Mouse (Mus musculus) ovary, adult 18-20 months (tissue): ENCODE data around the gene Snx5.

Experiments used
- DNase-seq: peaks from one replicate; pipeline ENCODE4 v3.0.0; 2022; ENCODE audit warnings: low spot score, mixed read lengths

The Snx5 gene

GRCm38 (mm10) chr2:144267004-144267730, 3.5 kb downstream of the Snx5 start:
- no peak for DNase-seq

DNA sequence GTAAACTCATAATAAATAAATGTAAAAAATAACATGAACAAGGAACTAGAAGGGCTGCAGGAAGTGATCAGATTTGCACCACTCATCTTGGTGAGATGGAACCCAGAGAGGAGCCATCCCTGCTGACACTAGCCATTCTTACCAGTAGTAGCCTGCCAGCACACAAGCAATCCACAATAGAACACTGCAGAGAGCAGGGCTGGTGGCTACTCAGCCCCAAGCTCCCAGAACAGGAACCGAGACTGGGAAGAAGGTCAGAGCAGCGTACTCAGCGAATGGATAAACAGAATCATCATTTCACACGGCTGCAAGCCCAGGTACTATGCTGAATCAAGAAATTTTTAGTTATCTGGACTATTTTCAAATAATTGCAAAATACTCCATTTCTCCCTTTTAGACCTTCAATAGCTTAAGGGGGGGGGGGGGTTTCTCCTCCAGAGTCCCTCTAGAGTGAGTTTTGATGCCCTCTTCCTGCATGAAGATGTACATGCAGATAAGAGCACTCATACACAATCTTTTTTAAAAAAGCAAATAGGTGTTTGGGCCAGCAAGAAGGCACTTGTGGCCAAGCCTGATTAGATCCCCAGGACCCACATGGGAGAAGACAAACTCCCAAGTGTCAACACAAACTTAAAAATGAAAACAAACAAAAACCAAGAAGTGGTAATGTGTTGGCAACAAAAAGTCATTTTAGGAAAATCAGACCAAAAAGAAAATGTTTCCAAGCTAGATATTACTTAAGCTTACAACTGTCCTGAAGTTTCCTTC, 4.6 kb downstream of the Snx5 start:
- DNase-seq, result no peak

GRCm38 (mm10) chr2:144265120-144265488, 5.6 kb downstream of the Snx5 start:
- no peak for DNase-seq

GRCm38 (mm10) chr2:144264398-144265119, 6.1 kb downstream of the Snx5 start:
- DNase-seq, result no peak

DNA sequence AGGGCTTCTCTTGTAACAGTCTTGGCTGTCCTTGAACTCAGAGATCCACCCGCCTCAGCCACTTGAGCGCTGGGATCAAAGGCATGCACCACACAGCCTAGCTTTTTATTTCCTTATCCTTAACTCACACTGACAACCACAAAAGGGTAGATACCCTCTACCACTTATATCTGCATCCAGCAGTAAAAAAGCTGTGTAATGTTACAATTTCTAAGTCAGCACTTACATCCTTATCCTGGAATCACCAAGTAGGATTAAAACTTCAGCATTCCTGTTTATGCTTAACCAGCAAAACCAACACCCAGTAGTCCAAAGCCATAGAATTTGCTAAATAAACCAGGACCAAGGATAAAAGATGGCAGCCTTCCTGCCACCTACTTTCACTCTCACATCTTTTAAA, 7.9 kb downstream of the Snx5 start:
- no peak for DNase-seq

GRCm38 (mm10) chr2:144250111-144250510, 20.6 kb downstream of the Snx5 start:
- DNase-seq, result no peak

GRCm38 (mm10) chr2:144248613-144249376, 21.9 kb downstream of the Snx5 start:
- DNase-seq, result no peak

- no peak for DNase-seq
Observed at GRCm38 (mm10) chr2:144247337-144247978, 23.2 kb downstream of the Snx5 start.

- DNase-seq, result no peak
Observed at GRCm38 (mm10) chr2:144246270-144246669, 24.4 kb downstream of the Snx5 start.

DNA sequence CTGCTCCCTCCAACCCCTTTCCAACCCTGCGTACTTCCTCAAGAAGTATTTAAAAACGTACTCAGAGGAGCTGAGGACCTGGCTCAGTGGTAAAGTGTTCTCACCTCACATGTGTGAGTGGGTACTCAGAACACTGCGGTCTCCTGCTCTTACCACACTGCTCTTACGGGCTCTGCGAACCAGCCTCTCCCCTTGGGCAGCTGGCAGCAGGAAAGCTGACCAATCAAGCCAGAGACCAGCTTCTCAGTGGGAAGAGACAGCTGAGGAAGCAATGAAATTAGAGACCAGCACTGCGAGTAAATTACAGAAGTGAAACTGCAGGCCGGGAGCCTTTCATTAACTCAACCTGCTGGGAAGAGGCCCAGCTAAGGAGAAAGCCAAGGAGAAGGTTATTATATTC, 25.2 kb downstream of the Snx5 start:
- no peak for DNase-seq

DNA sequence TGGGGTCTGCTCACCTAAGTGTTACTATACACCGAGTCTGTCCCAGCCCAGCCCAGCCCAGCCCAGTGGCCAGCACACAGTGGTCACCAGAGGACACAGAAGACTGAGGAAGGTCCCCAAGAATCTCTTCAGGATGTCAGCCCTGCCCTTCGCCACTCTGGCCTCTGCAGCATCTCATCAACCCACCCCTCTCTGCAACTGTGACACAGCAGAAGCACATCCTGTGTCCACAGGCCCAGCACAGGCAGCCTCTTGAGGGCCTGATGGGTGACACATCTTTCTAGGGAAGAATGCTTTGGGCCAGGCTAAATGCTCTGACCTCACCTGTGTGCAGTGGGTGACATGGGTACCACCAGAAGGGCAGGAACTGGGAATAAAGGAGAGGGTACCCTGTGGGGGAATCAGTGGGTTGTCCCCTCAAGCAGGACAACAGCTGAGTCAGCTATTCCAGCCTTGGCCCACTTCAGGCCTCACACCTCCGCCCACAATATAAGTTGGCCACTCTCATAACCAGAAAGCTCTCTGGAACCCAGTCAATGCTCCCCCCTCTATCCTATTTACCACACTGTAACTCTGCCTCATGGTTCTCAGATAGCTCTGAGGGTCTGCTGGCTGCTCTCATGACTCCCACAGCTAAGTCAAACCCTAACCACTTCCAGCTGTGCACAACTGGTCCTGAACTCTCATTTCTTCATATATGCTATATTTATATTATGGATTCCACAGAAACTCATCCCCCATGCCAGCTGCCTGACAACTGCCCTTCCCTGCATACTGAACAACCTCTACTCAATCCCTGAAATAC, 30.4 kb downstream of the Snx5 start:
- DNase-seq, result no peak

DNA sequence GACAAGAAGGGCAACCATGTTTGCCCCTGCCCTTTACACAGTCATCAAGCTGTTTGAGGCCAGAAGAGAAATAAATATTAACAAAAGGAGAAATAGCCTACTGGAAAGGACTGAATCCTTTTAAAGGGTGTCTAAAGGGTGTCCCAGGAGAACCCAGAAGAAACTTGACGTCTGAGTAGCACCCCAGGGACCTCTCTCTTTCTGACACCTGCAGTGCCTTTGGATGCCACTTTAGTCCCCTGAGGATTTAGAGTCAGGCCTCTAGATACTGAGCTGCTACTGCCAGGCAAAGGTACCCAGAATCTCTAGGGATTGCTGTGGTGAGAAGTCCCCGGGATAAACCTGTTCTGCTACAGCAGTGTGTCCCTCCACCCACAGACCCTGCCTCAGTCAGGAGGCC, 31.4 kb downstream of the Snx5 start:
- DNase-seq, result no peak

GRCm38 (mm10) chr2:144238341-144238740, 32.4 kb downstream of the Snx5 start:
- peak; percentile 55 for DNase-seq

DNA sequence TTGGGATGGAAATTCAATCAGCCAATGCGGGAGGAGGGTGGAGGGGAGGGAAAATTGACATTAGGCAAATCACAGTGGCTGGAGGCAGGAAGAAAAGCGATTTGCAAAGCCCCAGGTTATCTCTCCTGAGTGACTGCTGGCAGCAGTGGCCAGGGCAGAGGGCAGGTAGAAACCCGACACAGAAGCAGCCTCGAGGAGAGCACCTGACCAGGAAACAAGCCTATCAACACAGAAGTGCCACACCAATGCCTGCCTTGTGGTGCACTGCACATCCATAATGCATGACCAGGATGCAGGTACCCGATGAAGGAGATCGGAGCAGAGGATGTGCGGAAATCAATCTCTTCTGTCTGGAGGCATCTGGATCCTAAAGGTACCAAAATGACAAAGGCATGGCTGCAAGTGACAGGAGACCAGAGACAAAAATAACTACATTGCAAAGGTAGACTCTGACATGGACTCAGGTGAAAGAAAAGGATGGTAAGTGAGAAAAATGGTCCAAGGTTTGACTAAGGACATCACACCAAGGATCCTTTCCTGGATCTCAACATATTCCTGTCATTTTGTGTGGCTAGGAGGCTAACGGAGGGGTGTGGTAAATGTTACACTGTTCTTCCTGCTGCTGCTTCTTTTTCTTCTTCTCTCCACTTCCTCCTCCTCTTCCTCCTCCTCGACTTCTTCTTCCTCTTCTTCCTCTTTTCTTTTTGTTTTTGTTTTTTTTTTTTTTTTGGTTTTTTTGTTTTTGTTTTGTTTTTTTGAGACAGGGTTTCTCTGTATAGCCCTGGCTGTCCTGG, 33.7 kb downstream of the Snx5 start:
- DNase-seq, result no peak

- DNase-seq, result no peak
Observed at GRCm38 (mm10) chr2:144235776-144236175, 34.9 kb downstream of the Snx5 start.

DNA sequence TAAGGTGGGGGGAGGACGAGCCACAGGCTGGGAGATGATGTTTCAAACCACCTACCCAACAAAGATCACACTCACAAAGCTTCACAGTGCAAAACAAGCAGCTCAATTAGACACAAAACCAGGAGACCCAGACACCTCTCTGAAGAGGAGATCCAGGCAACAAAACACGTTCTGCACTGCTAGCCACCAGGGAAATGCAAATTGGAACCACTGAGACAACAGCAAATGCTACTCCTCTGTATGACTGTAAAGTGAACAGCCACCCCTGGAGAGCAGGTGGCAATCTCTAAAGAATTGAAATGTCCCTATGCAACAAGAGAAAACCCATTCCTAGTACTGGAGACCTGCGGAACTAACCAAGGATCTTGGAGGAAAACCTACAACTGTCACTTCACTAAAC, 37.2 kb downstream of the Snx5 start:
- no peak for DNase-seq

DNA sequence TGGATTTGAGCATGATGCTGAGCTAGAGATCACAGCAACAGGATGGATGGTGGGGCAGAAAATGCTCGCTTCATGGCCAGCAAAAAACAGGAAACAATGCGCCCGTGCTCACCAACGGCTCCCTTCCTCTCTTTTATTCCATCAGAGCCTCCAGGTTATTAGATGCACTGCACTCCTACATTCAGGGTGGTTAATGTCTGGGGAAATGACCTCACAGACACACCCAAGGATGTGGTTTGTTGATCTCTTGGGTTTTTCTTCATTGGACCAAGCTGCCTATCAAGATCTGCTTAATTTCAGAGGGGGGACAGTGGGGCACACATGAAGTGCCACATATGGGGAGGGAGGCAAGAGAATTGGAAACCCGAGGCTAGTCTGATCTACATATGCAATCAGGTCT, 39.6 kb downstream of the Snx5 start:
- DNase-seq, result no peak

- no peak for DNase-seq
Observed at GRCm38 (mm10) chr2:144230498-144230897, 40.2 kb downstream of the Snx5 start.

- no peak for DNase-seq
Observed at GRCm38 (mm10) chr2:144229647-144230046, 41.1 kb downstream of the Snx5 start.
